Mouse (Mus musculus): Measurements from ENCODE around the gene Prrc2a.

Gene Prrc2a

DNA sequence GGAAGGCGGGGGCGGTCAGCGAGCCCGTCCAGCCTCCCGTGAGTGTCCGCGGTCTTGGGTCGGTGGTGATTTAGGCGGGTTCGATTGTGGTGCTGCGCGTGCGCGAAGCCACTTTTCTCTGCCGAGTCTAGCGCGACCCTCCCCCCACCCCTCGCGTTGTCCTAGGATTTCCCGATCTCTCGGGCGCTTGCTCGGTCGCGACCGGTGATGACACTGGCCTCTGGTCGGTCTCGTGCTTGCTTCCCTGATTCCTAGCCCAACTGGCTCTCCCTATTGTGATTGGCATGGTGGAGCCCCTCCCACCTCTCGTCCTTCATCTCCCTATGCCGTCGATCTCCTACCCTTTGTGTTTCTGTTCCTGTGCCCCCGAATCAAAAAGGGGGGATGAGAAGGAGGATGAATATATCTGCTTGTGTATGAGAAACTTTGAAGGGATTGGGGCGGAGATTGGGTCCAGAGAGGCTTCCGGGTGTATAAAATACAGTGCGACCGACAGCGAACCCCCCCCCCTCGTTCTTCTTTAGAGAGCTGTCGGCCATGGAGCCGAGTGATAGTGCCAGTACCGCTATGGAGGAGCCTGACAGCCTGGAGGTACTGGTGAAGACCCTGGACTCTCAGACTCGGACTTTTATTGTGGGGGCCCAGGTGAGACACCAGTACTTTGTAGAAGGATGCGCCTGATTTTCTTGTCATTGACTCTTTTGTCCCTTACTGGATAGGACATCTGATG is 28.9 kb downstream of the Prrc2a start:
- in situ Hi-C loops (cut with MseI, MboI) = no loop called here

DNA sequence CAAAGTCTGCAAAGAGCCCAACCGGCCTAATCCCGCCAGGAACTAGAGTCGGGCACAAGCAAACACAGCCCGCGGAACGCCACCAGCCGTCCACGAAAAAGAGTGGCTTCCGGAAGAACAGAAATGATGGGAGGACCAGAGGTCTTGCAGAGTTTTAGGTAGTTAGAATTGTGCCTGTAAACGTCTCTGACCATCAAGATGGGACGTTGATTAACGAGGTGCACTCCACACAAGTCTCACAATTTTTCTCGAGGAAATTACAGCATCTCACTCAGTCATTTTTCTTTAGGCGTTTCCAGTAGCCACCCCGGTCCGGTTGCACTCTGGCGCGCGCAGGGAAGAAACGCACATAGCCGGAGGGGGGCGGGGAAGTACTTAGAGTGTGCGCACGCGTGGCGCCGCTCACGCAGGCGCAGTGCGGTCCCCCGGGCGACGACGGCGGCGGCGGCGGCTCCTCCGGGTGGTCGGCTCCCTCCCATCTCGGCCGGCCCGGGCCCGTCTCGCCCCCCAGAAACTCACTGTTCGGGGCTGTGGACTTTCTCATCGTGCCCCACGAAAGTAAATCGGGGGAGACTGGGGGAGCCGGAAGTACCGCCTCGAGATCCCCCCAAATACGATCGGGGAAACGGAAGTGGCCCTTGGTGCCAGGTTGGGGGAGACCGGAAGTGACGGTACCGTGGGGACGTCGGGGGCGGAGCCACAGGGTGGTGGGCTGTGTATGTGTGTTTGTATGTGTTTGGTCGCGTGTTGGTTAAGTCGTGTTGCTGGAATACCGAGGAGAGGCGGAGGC is 29.7 kb downstream of the Prrc2a start, which contains the start of gene Bag6:
Gene Bag6 (plus strand): TSS at position 378 of the 790 bp plus-strand sequence.
- in situ Hi-C loops (cut with MseI, MboI) = no loop called here

DNA sequence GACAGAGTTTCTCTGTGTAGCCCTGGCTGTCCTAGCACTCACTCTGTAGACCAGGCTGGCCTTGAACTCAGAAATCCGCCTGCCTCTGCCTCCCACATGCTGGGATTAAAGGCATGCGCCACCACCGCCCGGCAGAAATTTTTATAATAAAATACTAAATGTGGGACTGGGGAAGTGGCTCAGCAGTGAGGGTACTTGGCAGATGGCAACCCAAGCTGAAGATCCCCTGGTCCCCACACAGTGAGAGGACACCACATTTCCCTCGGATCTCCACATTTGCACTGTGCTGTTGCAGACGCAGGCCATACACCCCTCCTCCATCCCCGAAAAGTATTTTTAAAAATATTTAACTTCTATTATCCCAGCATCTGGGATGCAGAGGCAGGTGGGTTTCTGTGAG is 31.2 kb downstream of the Prrc2a start:
- in situ Hi-C loops (cut with MseI, MboI) = no loop called here

DNA sequence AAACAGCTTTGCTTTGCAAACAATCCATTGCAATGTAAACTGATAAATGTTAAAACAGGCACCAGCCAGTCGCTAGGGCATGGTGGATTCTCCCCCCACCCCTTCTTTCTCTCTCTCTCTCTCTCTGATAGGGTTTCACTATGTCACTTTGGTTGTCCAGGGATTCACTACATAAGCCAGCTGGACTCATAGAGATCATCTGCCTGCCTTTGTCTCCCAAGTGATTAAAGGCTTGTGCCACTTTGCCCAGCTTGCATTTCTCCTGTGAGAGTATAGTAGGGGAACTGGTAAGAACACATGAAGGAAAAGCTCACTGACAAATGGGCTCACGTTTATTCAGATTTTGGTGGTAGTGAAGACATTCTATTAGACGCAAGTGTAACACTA is 32.5 kb downstream of the Prrc2a start:
- in situ Hi-C loops (cut with MseI, MboI) = no loop called here

DNA sequence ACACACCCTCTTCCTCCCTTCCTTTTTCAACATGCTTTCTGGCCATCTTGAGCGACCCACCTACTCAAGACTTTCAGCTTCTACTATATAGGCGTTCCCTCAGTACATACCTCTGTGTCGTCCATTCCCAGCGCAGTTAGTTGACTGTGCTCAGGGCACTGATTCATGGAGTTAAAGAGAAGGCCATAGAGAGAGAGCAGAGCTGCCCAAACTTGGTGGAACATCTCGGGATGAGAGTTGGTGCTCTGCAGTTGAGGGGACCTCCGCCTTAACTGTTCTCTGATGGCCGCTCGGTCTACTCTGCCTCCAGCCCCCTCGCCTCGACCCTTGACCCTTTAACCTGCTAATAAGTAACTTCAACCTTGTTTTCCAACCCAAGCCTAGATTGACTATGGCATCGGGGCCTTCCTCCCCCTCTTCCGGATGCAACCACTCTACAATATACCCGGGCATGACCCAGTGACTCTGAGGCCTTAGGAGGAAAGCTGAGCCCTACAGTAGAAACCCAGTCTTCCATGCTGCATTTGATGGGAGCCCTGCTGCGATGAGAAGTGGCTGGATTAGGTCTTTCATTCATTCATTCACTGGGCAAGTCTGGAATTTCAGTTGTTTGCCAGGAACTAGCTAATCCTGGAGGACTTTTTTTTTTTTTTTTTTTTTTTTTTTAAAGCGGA is 33.1 kb downstream of the Prrc2a start, which contains the start of gene Apom:
Gene Apom (minus strand): TSS at position 551 of the 674 bp plus-strand sequence.
- in situ Hi-C loops (cut with MseI, MboI) = no loop called here

DNA sequence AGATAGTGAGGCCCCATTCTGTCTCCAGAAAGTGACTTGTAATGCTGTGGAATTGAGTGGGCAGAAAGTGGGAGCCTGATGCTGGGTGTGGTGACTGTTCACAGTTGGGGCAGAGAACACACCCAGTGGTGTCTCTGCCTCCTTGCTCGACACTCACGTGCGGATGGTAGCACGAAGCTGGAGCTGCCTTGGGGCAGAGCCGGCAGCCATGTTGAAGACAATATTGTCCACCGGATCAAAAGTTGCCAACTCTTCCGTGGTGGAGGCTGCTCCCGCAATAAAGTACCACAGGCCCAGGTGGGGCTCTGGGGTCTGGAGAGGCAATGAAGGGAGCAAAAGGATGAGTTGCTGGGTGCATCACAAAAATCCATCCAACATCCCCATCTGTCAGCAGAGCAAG is 33.7 kb downstream of the Prrc2a start:
- in situ Hi-C loops (cut with MseI, MboI) = no loop called here

DNA sequence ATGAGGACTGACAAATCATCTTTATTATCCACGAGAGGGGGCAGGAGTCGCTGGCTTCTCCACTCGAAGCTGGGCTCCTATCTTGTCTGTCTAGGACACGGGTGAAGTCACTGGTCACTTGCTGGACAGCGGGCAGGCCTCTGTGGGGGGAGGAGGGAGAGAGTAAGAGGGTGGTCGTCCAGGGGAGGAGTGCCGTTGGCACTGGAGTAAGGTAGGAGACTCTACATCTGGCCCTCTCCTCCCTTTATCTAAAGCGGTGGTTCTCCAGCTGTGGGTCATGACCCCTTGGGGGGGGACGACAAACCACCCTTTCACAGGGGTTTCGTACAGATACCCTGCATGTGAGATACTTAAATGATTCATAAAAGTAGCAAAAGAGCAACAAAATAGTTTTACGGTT is 35.7 kb downstream of the Prrc2a start:
- in situ Hi-C loops (cut with MseI, MboI) = no loop called here

DNA sequence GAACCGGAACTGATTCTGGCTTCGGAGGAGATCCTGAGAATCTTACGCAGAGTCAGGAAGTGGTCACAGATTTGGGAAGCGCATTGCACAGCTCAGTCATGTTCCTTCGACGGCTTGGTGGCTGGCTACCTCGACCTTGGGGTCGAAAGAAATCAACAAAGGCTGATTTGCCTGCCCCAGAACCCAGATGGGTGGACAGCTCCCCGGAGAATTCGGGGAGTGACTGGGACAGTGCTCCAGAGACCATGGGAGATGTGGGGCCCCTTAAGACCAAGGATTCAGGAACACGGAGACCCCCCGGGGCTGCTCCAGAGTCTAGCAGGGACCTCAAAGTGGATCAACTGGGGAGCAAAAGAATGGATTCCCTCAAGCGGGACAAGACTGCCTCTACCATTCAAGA is 37.7 kb downstream of the Prrc2a start:
- in situ Hi-C loops (cut with MseI, MboI) = no loop called here

DNA sequence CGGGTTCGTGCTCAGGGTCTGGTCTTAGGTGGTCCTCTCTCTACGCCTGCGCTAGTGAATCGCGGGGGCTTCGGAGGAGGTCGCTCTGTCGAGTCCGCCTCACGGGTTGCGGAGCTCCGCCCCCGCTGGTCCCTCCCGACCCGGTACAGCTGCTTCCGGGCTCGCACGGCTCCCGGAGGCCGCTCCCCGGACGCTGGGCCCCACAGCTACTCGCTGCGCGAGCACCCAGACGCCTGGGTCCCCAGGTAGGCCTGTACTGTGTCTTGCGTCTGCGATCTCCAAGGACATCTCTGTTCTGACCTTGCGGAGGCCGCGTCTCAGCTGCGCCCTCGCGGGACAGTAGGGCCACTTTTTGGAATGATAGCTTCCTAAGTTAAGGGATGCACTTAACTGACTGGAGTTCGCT is 38.5 kb downstream of the Prrc2a start, which contains the start of gene D17H6S53E:
Gene D17H6S53E (plus strand): TSS at position 168 of the 406 bp plus-strand sequence.
- in situ Hi-C loops (cut with MseI, MboI) = no loop called here

DNA sequence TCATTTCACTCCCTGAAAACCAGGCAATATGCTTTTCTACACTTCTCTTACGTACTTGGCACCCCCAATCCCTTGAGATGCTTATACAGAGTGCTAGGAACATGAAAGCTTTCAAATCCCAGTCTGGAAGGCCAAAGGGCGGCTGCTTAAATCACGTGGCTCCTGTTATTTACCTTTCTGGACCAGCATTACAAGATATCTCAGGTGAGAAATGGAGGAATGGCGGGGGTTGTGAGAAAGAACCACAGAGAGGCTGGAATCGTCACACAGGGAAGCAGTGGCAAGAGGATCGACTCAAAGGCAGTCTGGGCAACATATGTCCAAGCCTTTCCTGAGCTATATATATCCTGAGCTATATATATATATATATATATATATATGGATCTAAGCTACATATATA is 39.1 kb downstream of the Prrc2a start:
- in situ Hi-C loops (cut with MseI, MboI) = no loop called here

DNA sequence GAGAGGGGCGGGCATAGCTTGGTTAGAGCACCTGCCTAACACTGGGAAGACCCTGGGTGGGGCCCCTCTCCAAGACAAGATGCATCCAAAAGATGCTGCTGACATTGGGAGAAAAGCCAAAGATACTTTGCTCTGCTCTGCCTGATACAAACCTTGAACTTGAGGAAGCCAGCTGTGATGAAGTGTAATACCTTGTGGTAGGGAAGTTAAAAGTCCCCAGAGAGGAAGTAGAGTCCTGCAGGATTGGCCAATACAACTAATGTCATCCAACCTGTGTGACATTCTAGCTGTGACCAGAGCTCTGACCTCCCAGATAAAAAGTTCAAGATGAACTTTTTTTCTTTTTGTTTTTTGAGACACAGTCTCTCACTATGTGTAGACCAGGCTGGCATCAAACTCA is 39.6 kb downstream of the Prrc2a start:
- in situ Hi-C loops (cut with MseI, MboI) = no loop called here

DNA sequence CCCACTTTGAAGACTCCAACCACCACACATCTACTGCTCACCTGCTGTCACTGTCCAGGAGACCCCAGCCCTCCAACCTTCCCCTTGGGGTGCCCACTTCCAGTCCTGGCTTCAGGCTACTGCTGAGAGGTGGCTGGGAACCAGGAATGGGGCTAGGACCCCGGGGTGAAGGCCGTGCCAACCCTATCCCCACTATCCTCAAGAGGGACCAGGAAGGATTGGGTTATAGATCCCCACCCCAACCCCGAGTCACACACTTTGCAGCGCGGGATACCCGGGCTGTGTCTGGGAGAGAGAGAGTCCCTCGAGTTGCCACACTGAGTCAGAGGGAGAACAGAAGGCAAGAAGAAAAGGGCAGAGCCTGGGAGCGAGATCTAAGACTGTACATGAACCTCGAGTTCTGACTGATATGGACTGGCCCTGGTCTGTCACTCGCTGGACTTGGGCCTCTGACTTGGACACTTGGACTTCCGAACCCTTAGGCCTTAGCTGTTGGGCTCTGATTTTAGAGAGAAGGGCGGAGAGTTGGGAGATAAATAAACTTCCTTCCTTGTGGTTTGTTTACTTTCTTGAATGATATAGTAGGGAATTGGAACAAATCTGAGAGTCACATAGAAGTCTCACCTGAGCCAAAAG is 40.3 kb downstream of the Prrc2a start:
- in situ Hi-C loops (cut with MseI, MboI) = loop anchor here in 1 of 2 experiments (25.0 kb wide), 1 partner anchor 112 kb away; the partner anchor contains the start of genes Vars and Vwa7

DNA sequence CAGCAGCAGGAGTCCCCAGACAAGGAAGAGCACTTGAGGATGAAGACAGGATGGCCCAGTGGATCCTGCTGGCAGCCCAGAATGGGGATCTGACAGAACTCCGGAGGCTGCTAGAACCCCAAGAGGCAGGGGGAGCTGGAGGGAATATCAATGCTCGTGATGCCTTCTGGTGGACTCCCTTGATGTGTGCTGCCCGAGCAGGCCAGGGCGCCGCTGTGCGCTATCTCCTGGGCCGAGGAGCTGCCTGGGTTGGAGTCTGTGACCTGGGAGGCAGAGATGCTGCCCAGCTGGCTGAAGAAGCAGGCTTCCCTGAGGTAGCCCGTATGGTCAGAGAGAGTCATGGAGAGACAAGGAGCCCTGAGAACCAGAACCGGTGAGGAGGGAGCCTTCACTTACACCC is 41.4 kb downstream of the Prrc2a start:
- in situ Hi-C loops (cut with MseI, MboI) = loop anchor here in 1 of 2 experiments (25.0 kb wide), 1 partner anchor 111 kb away; the partner anchor contains the start of genes Vars and Vwa7

DNA sequence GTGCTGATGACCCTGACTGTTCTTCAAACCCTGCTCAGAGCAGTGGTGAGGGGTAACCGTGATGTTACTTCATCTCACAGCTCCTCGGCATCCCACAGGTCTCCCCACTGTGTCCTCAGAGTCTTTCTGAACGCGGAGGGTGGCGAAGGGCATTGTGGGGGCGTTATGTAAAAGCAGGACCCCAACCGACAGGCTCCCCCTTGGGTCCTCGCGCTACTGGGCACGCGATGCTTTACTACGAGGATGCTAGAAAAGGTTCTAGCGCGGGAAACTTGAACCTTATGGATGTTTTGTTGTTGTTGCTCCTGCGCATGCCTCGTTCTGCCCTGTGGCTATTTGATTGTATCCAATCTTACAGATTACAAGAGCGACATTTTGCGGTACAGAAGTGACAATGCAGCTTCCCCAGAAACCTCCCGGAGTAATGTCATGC is 42.8 kb downstream of the Prrc2a start, which contains the start of gene Csnk2b:
Gene Csnk2b (minus strand): TSS at position 183 of the 433 bp plus-strand sequence.
- in situ Hi-C loops (cut with MseI, MboI) = loop anchor here in 1 of 2 experiments (25.0 kb wide), 1 partner anchor 110 kb away; the partner anchor contains the start of genes Vars and Vwa7

DNA sequence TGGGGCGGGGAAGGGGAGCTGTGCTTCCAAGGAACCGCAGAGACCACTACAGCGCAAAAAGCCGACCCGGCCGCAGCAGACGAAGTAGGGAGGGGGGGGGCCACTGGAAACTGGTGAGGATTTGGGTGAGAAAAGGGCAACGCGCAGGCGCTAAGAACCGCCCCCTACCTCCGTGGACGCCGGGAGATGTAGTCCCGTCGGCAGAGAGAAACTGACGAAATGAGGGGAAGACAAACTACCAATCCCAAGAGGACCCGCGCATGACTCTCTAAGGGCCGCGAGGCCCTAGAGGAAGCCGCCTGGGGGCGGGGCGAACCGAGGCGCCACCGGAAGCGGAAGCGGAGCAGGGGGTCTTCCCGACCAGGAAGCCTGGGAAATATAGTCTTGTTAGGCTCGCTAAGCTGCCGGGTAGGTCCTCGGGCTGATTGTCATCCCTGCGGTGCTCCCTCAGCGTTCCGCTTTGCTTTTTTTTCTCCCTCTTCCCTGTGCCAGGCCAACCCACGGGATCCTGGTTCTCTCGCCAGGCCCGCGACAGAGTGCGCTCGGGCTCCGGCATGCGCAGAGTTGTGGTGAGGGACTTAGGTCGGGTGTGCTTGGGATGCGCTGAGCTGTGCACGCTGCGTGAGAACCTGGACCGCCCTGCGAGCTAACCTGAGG is 43.4 kb downstream of the Prrc2a start, which contains the start of gene Gpank1:
Gene Gpank1 (plus strand): TSS at position 313 of the 657 bp plus-strand sequence.
- in situ Hi-C loops (cut with MseI, MboI) = loop anchor here in 1 of 2 experiments (25.0 kb wide), 1 partner anchor 109 kb away; the partner anchor contains the start of genes Vars and Vwa7

DNA sequence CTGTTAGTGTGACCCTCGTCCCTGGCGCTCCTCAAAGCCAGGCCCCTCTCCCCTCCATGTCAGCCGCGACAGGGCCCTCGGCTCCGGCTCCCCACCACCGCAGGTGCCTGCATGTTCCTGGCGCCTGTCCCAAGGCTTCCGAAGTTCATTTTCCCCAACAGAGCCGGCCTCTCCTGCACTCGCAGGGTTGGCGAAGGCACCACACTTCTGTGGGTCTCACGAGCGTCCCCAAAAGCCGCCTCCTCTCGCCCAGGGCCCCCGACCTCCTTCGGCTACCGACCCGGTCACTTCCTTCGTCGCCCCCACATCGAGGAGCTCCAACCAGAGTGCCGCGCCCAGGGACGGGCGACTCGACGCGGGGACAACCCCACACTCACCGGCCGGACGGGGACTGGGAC is 44.0 kb downstream of the Prrc2a start:
- in situ Hi-C loops (cut with MseI, MboI) = loop anchor here in 1 of 2 experiments (25.0 kb wide), 1 partner anchor 108 kb away; the partner anchor contains the start of genes Vars and Vwa7

DNA sequence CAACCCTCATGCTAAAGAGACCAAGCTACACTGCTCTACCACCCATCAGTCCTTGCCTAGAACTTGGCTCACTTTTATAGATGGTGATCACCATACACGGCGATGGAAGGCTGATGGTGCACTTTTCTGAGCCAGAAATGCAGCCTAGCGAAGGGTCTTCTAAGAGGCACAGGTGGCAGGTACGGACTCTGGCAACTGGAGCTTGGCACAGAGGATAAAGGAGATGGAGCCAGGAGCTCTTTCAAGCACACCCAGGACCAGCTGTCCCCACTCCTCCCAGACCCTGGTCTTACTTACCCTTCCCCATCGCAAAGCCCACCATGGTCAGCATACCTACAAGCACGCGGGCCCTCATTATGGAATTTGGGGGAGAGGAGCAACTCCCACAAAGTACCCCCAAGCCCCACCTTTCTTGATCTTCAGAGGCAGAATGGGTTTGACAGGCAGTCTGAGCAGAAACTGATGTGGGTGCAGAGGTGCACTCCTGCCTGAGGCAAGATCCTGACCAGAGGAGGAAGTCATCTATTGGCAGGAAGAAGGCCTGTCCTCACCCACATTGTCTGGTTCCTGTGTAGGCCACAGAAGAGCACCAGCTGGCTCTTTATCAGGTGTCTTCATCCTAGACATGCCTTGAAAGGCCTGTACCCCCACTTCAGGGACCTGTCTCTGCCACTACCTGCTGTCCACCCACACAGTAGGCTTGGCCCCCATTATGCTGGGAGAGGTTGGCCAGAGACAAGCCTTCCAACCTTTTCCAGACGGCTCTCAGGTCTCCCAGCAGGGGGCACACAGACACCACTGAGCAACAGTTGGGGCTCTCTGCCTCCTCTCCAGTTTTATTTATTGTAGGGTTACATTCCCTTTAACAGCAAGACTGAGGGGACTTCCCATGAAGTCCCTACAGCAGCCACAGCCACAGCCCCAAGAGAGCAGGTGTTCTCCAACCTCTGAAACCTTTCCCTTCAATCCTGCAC is 49.4 kb downstream of the Prrc2a start, which contains the start of gene Ly6g5b:
Gene Ly6g5b (minus strand): TSS at position 383 of the 974 bp plus-strand sequence.
- in situ Hi-C loops (cut with MseI, MboI) = loop anchor here in 1 of 2 experiments (25.0 kb wide), 1 partner anchor 103 kb away; the partner anchor contains the start of genes Vars and Vwa7

DNA sequence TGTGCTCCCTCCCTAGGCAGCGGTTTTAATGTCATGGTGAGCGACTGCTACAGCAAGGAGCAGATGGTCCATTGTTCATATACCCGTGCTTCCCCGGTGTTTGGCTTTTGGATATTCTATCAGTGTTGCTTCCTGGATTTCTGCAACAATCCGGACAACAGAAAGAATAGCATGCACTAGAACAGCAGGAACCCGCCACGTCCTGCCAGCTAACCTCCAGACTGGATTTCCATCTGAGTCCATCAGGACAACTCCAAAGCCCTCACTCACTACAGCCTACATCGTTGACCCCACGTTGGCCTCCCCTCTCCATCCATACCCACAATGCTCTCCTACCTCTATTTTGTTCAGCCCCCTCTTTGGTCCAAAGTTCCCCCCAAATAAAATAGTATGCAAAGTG is 52.9 kb downstream of the Prrc2a start:
- in situ Hi-C loops (cut with MseI, MboI) = loop anchor here in 1 of 2 experiments (25.0 kb wide), 1 partner anchor 99 kb away; the partner anchor contains the start of genes Vars and Vwa7

DNA sequence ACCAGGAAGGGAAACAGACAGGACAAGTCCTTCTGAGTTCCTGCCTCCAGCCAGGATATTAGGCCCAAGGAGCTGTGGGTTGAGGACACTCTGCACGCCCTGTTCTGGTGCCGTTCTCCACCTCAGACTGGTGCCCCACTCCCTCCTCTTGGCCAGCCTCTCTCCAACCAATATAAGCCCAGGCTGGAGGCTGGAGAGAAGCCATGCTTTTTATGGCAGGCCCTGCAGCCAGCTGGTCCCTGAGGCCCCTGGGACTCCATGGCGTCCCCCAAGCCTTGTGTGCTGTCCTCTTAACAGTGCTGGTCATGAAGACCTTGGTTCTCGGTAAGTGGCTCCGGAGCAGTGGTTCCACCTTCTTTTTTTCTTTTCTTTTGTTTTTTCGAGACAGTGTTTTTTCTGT is 56.6 kb downstream of the Prrc2a start, which contains the start of gene Ly6g5c:
Gene Ly6g5c (plus strand): TSS at position 183 of the 400 bp plus-strand sequence.
- in situ Hi-C loops (cut with MseI, MboI) = loop anchor here (5.0 to 25.0 kb wide), 2 partner anchors 86 to 96 kb away; partner anchors contain the start of genes Vars (in 1 of the 2) and Vwa7 (in 1 of the 2)
